Mouse (Mus musculus) brain, embryonic 18.5 days (tissue): ENCODE data around the gene Gldc.

Experiments used
- DNase-seq: peaks from one replicate; pipeline ENCODE4 v3.0.0-alpha.2; 2012; ENCODE audit warnings: low read depth, low spot score

Gene Gldc

DNA sequence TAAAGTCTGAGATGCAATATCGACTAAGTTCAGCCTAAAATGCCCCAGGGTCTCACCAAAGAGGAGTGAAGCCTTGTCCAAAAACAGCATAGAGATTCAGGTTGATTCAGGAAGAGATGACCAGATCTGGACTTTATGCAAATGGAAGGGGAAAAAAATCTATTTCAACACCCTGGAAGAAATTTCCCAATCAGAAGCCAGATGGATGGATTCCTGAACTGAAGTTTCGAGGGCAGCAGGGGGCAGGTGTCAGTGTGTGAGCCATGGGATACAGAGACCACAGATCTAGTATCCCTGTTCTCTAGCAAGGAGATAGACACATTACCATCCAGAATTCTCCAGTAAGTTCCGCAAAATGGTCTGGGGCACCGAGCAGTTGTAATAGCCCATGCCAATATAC is 17.0 kb downstream of the Gldc start:
- no peak for DNase-seq

DNA sequence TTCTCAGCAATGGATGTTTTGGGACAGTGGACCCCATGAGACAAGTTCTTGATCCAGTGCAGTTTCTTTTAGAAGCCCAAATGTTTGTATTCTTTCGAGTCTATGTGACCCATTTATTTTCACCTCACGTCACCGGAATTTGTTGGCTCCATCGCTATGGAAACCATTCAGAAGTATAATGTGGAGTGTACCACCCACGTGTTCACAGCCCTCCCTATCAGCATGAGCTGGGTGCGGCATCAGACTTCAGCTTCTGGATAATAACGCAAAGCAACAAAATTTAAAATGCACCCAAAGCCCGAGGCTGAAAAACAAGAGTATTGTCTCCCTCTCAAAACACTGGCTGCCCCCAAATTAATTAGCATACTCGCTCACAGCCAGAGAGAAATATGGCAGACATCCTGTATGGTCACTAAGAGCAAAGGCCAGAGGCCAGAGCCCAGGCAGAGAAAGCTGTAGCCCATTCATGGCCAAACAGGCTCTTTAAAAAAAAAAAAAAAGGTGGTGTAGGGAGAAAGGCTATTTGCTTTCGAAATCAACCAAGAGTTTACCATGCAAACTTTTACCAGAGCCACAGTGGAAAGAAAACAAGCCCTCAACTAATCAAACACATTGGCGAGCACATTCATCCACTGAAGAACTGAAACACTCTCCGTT is 18.1 kb downstream of the Gldc start:
- DNase-seq = peak; percentile 61

DNA sequence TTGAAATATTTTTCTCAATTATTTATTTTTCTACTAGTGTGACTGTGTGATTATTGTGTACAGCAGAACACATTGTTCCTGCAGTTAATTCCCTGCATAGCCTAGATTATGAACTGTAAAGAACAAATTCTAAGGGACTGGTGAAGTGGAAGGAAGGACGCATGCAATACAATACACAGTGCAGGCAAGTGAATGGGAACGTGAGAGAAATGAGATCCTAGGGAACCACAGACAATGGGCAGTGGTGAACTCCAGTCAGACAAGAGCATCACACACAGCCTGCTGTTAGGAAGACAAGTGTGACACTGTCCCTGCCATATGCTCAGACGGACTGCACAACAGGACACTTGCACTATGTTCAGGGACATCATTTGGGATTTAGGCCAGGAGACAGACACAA is 21.5 kb downstream of the Gldc start:
- DNase-seq = no peak

DNA sequence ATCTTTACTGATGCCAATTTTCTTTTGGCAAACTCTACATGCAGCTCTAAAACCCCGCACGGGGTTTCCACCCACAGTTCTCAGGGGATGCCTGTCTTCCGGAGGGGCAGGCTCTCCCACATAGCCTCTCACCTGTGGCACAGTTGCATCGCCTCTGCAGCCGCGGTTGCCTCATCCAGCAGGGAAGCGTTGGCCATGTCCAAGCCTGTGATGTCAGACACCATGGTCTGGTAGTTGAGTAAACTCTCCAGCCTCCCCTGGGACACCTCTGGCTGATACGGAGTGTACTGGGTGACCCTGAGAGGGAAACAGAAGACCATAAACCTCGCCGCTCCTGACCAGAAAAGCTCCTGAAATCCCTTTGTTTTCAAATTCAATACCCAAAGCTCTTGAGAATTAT is 23.9 kb downstream of the Gldc start:
- no peak for DNase-seq

DNA sequence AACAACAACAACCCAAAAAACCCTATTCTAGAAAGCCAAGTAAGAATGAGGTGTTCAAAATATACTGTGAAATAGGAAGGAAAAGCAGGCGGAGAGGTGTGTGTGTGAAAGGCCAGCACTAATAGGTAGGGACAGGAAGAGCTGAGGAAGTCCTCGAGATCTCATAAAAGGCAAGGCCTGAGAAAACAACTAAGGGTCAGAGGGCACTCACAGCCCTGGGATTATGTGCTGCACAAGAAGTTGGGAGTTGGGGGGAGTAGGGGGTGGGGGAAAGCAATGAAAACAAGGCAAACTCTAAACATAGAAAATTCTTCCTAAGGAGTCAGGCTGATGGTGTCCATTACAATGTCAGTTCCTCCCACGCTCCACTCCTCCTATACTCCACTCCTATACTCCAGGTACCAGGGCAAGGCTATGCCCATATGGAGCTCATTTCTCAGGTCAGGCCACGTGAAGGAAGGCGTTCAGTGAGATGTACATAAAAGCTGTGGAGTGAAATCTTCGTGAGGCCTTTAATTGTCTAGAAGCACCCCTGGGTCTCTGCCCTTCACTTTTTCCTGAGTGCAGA is 25.9 kb downstream of the Gldc start:
- no peak for DNase-seq

DNA sequence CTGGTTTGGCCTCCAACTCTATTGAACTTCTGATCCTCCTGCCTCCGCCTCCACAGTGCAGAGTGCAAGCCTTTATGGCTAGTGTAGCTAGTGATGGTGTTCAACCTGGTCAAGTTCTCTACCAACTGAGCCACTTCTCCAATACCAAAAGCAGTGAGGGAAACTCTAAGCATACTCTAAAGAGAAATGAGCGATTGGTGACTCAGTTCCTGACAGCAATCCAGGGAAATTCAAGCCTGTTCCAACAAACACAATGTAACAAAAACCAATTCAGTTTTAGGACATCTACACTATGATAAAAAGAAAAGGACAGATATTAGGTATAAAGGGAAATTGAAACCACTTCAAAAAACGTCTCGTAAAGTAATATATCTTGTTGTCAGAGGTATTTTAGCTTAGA is 27.9 kb downstream of the Gldc start:
- DNase-seq = no peak

DNA sequence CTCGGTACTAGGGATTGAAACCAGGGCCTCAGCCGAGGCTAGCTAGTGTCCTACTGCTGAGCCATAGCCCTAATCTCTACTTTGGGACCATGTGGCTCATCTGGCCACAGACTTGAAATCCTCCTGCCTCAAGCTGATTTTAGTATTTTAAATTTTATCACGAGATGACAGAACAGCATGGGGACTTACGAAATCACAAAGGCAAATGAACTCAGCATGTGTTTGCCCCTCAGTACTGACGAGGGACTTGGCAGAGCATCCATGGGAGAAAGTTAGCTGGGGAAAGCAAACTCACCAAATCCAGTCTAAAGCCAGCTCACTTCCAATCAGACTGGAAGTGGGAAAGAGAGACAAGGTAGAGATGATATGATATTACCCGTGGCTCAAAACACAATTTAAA is 28.5 kb downstream of the Gldc start:
- DNase-seq = no peak

DNA sequence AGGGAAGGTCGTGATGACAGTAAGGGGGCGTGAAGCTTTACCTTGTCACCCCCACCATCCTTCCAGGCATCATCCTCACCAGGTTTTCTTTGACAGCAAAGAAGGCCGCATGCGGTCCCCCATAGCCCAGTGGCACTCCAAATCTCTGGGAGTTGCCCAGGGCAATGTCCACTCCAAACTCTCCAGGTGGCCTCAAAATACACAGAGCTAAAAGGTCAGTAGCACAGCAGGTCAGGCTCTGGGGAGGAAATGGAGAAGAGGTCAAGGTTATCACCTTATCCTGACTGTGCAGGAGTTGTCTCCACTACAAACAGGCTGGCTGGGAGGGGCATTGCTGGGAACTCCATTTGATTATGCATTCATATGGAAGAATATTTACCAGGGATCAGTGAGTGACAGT is 30.1 kb downstream of the Gldc start:
- DNase-seq = no peak

DNA sequence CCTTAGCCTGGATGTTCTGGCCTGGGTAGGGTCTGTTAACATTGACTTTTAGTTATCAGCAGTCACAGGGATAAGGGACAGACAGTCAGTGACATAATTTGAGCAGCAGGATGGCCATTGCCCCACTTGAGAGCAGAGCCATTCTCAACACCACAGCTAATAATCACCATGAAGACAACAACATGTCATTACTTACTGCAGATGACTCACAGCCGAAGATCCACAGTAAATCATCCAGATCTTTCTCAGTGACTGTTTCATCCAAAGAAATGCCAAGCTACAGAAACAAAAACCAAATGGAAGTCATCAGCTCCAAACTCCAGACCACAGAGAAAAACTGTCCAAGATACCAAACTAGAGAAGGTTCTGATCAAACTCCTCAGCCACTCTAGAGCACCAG is 38.9 kb downstream of the Gldc start:
- DNase-seq = no peak

DNA sequence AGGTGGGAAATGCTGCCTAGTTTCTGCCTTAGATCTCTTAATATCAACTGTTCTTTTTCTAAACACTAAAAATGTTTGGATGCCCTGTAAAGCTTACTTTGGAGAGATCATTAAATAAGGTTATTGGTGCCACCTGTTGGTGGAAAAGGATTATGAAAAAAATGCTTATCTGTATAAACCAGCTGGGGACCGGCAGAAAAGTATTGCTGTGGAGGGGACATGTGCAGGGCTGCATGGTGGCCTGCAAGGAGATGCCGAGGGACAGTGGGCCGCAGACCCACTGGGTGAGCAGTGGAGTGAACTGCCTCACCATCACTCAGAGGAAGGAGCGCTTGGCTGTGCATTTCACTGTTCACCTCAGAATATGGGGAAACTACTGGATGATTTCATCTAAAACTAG is 47.1 kb downstream of the Gldc start:
- no peak for DNase-seq

DNA sequence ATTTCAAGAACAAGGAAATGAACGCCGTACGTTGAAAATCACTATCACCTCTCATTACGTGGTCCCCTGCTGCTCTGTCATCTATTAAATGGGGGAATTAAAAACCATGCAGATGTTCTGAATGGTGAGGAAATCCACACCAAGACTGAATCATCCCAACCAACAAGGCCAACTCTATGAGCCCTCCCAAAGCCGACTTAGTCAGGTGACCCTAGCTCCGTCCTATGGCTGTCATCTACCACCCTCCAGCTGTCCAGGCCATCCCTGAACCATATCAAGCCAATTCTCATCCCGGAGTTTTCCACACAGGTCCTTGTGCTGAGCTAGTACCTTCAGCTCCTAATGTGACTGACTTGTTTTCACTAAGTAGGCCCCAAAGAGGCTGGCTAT is 49.6 kb downstream of the Gldc start:
- no peak for DNase-seq

DNA sequence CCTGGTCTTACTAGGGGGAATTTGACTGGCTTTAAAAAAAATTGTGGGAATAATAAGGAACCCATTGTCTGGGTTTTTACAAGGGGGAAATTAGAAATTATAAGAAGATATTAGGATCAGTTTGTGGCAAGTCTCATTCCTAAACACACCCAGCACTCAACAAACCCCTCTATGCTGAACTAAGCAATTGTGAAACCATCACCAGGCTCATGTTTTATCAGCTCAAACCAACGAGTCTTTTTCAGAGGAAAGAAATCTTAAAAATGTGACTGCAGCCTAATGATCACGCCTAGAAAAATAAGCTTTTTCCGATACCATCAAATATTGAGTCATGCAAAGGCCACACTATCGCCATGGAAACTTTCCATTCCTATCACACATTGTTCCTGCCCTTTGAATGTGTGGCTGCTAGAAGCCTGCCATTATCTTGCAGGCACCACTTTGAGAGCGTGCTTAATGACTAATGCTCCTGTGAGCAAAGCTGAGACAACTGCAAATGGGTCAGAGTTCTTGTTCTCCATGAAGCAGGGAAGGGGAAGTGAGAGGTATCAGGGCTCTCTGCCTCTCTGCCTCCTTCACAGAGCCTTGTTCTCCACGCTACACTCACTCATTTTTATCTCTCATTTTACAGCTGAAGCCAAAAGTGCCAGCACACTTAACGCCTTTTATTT is 50.1 kb downstream of the Gldc start:
- DNase-seq = no peak

DNA sequence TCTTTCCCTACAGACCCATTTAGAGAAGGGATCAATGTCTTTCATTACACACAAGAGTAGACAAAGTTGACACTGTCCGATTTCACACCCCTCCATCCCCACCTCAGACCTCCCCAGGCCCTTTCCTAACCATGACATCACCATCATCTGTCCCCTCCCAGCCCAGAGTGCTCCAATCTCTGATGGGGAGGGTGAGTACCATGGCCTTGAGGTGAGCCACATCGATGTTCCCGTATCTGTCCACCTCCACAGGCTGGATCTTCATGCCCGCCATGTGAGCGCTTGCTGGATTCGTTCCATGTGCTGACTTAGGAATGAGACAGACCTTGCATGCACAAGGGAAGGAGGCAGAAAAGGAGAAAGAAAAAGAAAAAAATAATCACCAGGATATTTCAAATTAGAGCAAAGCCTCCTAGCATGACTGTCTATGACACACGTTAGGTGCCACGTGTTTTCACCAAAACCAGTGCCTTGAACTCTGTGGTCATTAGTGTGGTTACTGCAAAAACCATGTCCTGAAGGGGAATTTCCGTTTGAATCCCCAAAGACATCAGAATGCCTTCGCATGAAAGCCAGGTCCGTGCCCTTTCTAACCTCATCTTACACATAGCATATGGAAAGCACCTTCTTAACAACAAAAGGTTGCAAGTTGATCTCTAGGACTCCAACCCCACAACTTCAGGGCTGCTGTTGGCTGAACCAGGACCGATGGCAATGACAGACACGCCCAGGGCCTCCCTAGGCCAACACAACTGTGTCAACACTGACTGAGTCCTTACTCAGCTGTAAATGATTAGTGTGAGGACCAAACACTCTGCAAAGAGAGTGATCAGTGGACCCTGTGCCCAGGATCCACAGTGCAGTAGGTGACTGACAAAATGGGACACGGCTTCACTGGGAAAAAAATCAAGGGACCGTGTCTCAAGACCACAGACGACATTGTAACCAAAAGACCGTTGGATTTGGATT is 56.6 kb downstream of the Gldc start:
- no peak for DNase-seq

DNA sequence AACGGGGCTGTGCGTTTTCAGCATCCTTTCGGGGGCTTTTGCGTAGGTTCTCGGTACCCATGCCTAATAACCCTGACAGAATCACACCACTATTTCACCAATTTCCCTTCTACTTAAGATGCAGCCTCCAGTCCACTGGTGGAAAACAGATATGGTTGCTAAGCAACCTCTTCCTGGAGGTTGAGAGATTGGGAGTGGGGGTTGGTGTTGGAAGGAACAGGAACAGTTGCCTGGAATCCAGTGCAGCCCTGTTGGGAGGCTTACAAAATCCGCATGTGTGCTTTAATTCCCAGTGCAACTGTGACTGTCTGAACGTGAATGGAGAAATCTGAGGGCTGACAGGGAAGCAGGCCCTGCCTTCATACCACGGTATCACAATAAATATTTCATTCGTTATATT is 57.5 kb downstream of the Gldc start:
- DNase-seq = peak; percentile 79

DNA sequence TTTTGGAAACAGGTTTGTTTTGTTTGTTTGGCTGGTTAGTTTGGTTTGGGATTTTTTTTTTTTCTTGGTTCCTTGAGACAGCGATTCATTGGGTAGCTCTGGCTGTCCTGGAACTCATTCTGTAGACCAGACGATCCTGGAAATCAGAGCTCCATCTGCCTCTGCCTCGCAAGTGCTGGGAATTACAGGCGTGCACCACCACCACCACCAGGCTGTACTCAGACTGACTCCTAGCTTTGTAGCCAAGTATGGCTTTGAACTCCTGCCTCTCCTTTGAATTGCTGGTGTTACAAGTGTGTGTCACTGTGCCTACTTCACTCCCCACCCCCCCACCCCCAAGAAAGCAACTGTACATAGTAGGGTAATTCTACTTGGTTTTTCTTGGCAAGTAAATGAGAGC is 58.0 kb downstream of the Gldc start:
- DNase-seq = no peak

DNA sequence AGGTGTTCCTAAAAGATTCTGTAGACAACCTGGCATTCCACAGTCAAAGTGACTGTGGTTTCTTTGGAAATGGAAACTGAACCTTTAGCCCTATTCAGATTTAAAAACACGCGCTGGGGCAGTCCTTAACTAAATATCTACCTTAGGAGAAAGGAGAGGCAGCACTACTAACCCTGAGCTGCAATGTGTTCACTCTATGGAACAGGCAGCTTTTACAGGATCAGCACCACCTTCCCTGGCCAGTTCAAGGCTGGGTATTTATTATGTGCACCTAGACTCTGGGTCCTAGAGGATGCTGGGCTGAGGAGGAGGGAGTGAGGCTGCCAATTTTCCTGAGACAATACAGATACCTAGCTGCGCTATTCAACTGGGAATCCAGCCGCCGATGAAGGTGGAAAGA is 59.6 kb downstream of the Gldc start:
- no peak for DNase-seq

DNA sequence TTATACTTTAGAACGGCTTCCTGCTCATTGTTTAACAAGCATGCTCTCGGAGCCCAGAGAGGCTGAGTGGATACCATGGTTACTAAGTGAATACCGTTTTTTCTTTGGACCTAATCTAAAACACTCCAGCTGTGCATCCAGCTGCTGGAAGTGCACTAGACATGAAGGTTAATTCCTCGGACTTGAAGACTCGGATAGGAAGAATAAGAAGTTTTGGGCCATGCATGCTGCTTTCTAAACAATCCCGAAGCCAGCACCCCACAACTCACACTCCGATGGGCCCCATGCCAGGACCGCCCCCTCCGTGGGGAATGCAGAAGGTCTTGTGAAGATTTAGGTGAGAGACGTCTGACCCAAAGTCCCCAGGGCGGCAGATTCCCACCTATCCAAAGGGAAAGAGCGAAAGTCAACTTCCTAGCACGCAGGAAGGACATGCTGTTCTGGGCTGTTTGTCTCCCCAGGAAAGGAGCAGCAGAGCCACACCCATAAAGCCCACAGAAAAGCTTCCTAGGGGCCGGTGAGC is 60.2 kb downstream of the Gldc start:
- DNase-seq = no peak

DNA sequence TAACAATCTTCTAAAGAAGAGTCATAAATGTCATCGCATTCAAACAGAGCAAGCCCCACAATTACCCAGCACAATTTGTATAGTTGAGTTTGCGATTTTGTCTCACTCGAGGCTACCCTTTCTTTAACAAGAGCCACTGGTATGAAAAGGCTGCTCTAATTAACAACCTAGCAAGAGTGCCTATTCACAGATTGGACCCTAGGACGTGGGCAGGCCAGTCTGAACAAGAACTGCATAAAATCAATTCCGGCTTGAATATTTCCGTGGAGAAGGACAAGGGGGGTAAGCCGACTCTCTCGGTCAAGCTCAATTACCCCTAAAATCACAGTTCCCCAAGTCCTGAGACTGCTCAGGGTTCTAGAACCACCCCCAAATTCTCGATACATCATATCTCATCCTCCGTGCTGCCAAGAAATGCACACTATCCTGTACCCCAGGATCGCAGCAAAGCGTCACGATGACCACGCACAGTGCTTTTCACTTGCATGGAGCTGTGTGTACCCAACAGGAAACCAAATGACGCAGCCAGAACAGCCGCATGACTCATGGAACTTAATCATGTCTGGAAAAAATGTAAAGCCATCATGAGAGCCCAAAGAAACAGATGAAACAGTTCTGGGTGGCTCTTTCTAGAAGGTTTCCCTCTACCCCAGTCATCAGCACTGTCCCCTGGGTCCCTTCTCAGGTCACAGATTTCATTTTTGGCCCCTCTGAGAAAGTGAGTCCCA is 62.1 kb downstream of the Gldc start:
- no peak for DNase-seq

DNA sequence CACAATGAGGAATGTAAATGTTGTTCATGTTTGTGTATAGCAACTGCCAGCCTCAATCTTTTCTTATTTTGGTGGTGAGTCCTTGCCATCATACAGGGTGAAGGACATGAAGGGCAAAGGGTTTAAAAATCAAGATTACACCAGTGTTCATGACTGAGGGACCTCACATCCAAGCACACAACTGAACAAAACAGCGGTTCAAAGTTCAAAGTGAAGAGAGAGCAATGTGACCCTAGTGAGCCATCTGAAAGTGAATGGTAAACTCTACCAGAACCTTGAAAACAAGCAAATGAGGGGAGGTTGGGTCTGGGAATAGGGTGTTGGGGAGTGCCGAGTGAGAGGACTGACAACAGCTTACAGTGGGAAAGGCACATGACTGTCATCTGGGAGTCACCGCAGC is 63.8 kb downstream of the Gldc start:
- no peak for DNase-seq

DNA sequence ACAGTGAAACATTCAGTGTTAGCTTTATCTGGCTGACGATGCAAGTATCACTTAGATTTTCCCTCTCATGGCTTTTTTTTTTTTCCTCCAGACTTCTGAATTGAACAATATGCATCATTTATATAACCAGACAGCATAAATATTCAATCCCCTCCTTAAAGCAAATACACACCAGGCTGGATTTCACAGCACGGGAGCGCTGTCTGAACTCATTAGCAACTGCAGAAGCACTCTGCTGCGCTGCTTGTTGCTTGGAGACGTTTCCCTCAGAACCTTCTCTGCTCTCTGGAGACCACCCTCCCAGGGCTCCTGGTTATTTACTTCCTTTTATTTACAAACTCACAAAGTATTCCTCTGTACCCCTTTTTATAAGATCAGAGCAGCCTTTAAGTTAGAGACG is 66.1 kb downstream of the Gldc start:
- DNase-seq = no peak

DNA sequence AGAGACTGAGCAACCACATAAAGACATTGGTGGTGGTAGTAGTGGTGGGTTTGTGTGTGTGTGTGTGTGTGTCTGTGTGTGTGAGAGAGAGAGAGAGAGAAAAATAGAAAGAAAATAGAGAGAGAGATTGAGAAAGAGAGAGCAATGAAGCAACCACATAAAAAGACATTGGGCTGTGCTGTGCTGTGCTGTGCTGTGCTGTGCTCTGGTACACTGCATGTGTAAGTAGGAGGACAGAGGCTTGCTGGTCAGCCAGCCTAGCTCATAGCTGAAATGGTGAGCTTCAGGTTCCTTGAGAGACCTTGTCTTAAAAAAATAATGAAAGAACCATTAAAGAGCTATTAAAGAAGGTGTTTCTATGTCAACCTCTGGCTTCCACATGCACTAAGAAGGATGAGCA is 66.6 kb downstream of the Gldc start:
- no peak for DNase-seq
